Comparison of ENCODE assay signal across 8 mouse cellular contexts in genomic region chr17:29513044-29513730, GRCm38 (mm10). TPM values are rescaled to one million over a fixed set of nuclear protein-coding genes. Genes with fewer than 3 reads are reported as not detected.
DNase-seq lines count a peak whose midpoint lies in the region; ATAC-seq lines count a peak whose summit lies in the region.

No protein-coding gene starts in this region.

- 28% methylated on average over 13 of the region's 13 CpGs for WGBS in heart, embryonic 13.5 days
- 28% methylated on average over 13 of the region's 13 CpGs for WGBS in kidney, embryonic 15.5 days

- DNase-seq in urinary bladder, adult 18-20 months (ENCODE audit: low spot score in 2 of 2): peak; percentile 65 to 67
- no peak for DNase-seq in urinary bladder, postnatal 10 days (ENCODE audit: low spot score)
- DNase-seq in embryo, embryonic 10.5 days (ENCODE audit: low spot score): peak; percentile 85
- peak; percentile 83 for DNase-seq in lung, postnatal 36 days
- DNase-seq in spleen, postnatal 4 days (ENCODE audit: low spot score in 2 of 2): peak; percentile 82 to 87
- no peak for DNase-seq in cerebellum, adult 11 months

- H3K36me3 ChIP-seq in heart, embryonic 13.5 days: no peaks in the 10 kb centered on the region
- H3K36me3 ChIP-seq in kidney, embryonic 15.5 days: no peaks in the 10 kb centered on the region

- H3K9ac ChIP-seq in heart, embryonic 13.5 days: peak overlapping the region; percentile 50; the same call in 1 of the 2 replicates
- H3K9ac ChIP-seq in kidney, embryonic 15.5 days: no peak overlapping the region

- no peak overlapping the region for H3K4me3 ChIP-seq in heart, embryonic 13.5 days
- no peak overlapping the region for H3K4me3 ChIP-seq in kidney, embryonic 15.5 days (replicated peaks)

- H3K27ac ChIP-seq in heart, embryonic 13.5 days (replicated peaks): no peak overlapping the region
- no peak overlapping the region for H3K27ac ChIP-seq in kidney, embryonic 15.5 days

- peak overlapping the region; percentile 7; the same call in 1 of the 2 replicates for H3K4me2 ChIP-seq in heart, embryonic 13.5 days
- H3K4me2 ChIP-seq in kidney, embryonic 15.5 days: no peak overlapping the region

- H3K4me1 ChIP-seq in heart, embryonic 13.5 days: peaks cover 6% of the 10 kb centered on the region; the same call in 1 of the 2 replicates
- peaks cover 9% of the 10 kb centered on the region; the same call in 1 of the 2 replicates for H3K4me1 ChIP-seq in kidney, embryonic 15.5 days

- H3K27me3 ChIP-seq in heart, embryonic 13.5 days (replicated peaks): no peaks in the 10 kb centered on the region
- no peaks in the 10 kb centered on the region for H3K27me3 ChIP-seq in kidney, embryonic 15.5 days

- no peaks in the 10 kb centered on the region for H3K9me3 ChIP-seq in heart, embryonic 13.5 days
- no peaks in the 10 kb centered on the region for H3K9me3 ChIP-seq in kidney, embryonic 15.5 days (replicated peaks)

- 0 out of 2 replicates have a peak, but pooled peaks have one; percentile 17 for ATAC-seq in heart, embryonic 13.5 days (ENCODE audit: extremely low read depth, insufficient number of reproducible peaks, low FRiP score, low TSS enrichment)
- peak; percentile 70 for ATAC-seq in kidney, embryonic 15.5 days (replicated peaks; ENCODE audit: low FRiP score)

RNA-seq across cellular contexts. Expression of gene Pim1, which starts 22.6 kb away (rescaled TPM):
- 19.3 and 20.0 TPM in 2 replicates for polyA plus RNA-seq in heart, embryonic 13.5 days (2015; fragmentation: Nextera tagmentation; extraction: Ambion mirVana)
- 17.8 and 17.9 TPM in 2 replicates for polyA plus RNA-seq in kidney, embryonic 15.5 days (2015; fragmentation: Nextera tagmentation; extraction: Ambion mirVana)

RNA-seq across cellular contexts. Expression of gene Gm17657, which starts 36.3 kb away (rescaled TPM):
- not detected in 2 replicates for polyA plus RNA-seq in heart, embryonic 13.5 days (2015; fragmentation: Nextera tagmentation; extraction: Ambion mirVana)
- polyA plus RNA-seq in kidney, embryonic 15.5 days (2015; fragmentation: Nextera tagmentation; extraction: Ambion mirVana): not detected in 2 replicates

RNA-seq across cellular contexts. Expression of gene Tbc1d22b, which starts 36.4 kb away (rescaled TPM):
- polyA plus RNA-seq in heart, embryonic 13.5 days (2015; fragmentation: Nextera tagmentation; extraction: Ambion mirVana): 10.3 and 10.7 TPM in 2 replicates
- 16.7 and 19.3 TPM in 2 replicates for polyA plus RNA-seq in kidney, embryonic 15.5 days (2015; fragmentation: Nextera tagmentation; extraction: Ambion mirVana)

RNA-seq across cellular contexts. Expression of gene Tmem217, which starts 39.0 kb away (rescaled TPM):
- polyA plus RNA-seq in heart, embryonic 13.5 days (2015; fragmentation: Nextera tagmentation; extraction: Ambion mirVana): 0.59 and 0.89 TPM in 2 replicates
- polyA plus RNA-seq in kidney, embryonic 15.5 days (2015; fragmentation: Nextera tagmentation; extraction: Ambion mirVana): 0.80 and 1.2 TPM in 2 replicates

Comparison
In these comparisons a context has a peak if more than half of its experiments do, and no peak if none do; other contexts are left out.
1. DNase-seq: peak in urinary bladder, adult 18-20 months (2 of 2), embryo, embryonic 10.5 days (single experiment), lung, postnatal 36 days (single experiment) and spleen, postnatal 4 days (2 of 2); none in urinary bladder, postnatal 10 days (single experiment) and cerebellum, adult 11 months (single experiment).